Mouse (Mus musculus) heart, embryonic 16.5 days (tissue): ENCODE data around the gene Gm21981. TPM values are rescaled to one million over a fixed set of nuclear protein-coding genes. Genes with fewer than 3 reads are reported as not detected.
"Not testable (repeated sequence)": the region's sequence is repeated elsewhere in the genome, so short reads cannot be mapped to it uniquely, and the experiment has no call there.

Source experiments
- ATAC-seq: fragments of 200-750 bp; cut with Nextera tagmentation; replicated peaks from 2 replicates; pipeline ENCODE4 v1.8.0; 2017; ENCODE audit warnings: moderate number of reproducible peaks; ENCODE audit not compliant: insufficient read depth, low FRiP score; ENCODE audit errors: extremely low read depth
- H3K27ac ChIP-seq: fragments of 300-500 bp; sonication (generic); 2 replicates; pipeline ENCODE4 v1.5.1; 2014; ENCODE audit warnings: mild to moderate bottlenecking, low read length, control low read depth, moderate library complexity
- H3K27me3 ChIP-seq: fragments of 300-500 bp; sonication (generic); 2 replicates; pipeline ENCODE4 v1.6.1; 2014; ENCODE audit warnings: low read length, mixed read lengths; ENCODE audit not compliant: control insufficient read depth, insufficient read depth
- H3K36me3 ChIP-seq: fragments of 300-500 bp; sonication (generic); 2 replicates; pipeline ENCODE4 v1.6.1; 2014; ENCODE audit not compliant: control insufficient read depth, insufficient read depth
- H3K4me1 ChIP-seq: fragments of 300-500 bp; sonication (generic); 2 replicates; pipeline ENCODE4 v1.6.1; 2014; ENCODE audit warnings: low read length, mixed read lengths; ENCODE audit not compliant: control insufficient read depth, insufficient read depth
- H3K4me2 ChIP-seq: fragments of 300-500 bp; sonication (generic); 2 replicates; pipeline ENCODE4 v1.6.1; 2014; ENCODE audit warnings: low read depth, mild to moderate bottlenecking, control low read depth, low read length
- H3K4me3 ChIP-seq: fragments of 300-500 bp; sonication (generic); 2 replicates; pipeline ENCODE4 v1.5.1; 2014; ENCODE audit warnings: mild to moderate bottlenecking, control low read depth, low read length
- H3K9ac ChIP-seq: fragments of 300-500 bp; sonication (generic); 2 replicates; pipeline ENCODE4 v1.6.1; 2014; ENCODE audit warnings: low read length, control low read depth
- H3K9me3 ChIP-seq: fragments of 300-500 bp; sonication (generic); replicated peaks from 2 replicates; pipeline ENCODE4 v1.6.1; 2016; ENCODE audit warnings: low read length; ENCODE audit not compliant: control insufficient read depth
- whole genome bisulfite sequencing: fragments of 180-500 bp; shearing (Covaris S2); extraction: QIAGEN DNeasy Blood & Tissue Kit; methylation state at CpG from one replicate; pipeline ENCODE4 v1.1.7; 2014; 5-methylcytosine and 5-hydroxymethylcytosine counted together
- polyA plus RNA-seq: library from polyadenylated mRNA; unstranded; fragments of >200 nt; fragmentation: Nextera tagmentation; extraction: Ambion mirVana; gene quantifications from 2 replicates; pipeline ENCODE4 v1.2.1, GENCODE M21; 2015

Gene Gm21981
- polyA plus RNA-seq, 1 experiment from 2014 or later: 0.39 TPM

- Histone ChIP-seq H3K9me3 (no peaks in the 10 kb centered on the region), H3K4me3 (no peak overlapping the region), H3K27me3 (no peaks in the 10 kb centered on the region), H3K36me3 (no peaks in the 10 kb centered on the region), H3K9ac (no peak overlapping the region), H3K4me1 (no peaks in the 10 kb centered on the region), H3K4me2 (no peak overlapping the region), H3K27ac (no peak overlapping the region)
- ATAC-seq: no peak
- WGBS: 81% methylated on average over 3 of the region's 3 CpGs
Measured at GRCm38 (mm10) chr17:47658741-47659243, 35.5 kb downstream of the Gm21981 start.

GRCm38 (mm10) chr17:47657901-47658300, 36.4 kb downstream of the Gm21981 start:
- Histone ChIP-seq H3K4me1 (no peaks in the 10 kb centered on the region), H3K9ac (no peak overlapping the region), H3K4me2 (no peak overlapping the region), H3K27ac (no peak overlapping the region), H3K9me3 (no peaks in the 10 kb centered on the region), H3K27me3 (no peaks in the 10 kb centered on the region), H3K4me3 (no peak overlapping the region), H3K36me3 (no peaks in the 10 kb centered on the region)
- WGBS: 75% methylated on average over 4 of the region's 4 CpGs
- no peak for ATAC-seq

- 88% methylated on average over 5 of the region's 5 CpGs for WGBS
- no peak for ATAC-seq
- Histone ChIP-seq H3K36me3 (no peaks in the 10 kb centered on the region), H3K27me3 (no peaks in the 10 kb centered on the region), H3K4me2 (no peak overlapping the region), H3K4me3 (no peak overlapping the region), H3K9me3 (no peaks in the 10 kb centered on the region), H3K27ac (no peak overlapping the region), H3K9ac (no peak overlapping the region), H3K4me1 (no peaks in the 10 kb centered on the region)
Measured at GRCm38 (mm10) chr17:47655697-47656096, 38.6 kb downstream of the Gm21981 start.

- not testable (repeated sequence) for H3K36me3 ChIP-seq, H3K4me2 ChIP-seq, ATAC-seq, H3K9ac ChIP-seq, H3K27ac ChIP-seq, H3K27me3 ChIP-seq, H3K4me1 ChIP-seq, H3K9me3 ChIP-seq, H3K4me3 ChIP-seq
- WGBS: 90% methylated on average over 8 of the region's 8 CpGs
Measured at GRCm38 (mm10) chr17:47654346-47654745, 39.9 kb downstream of the Gm21981 start.

- Histone ChIP-seq H3K27me3 (no peaks in the 10 kb centered on the region), H3K27ac (no peak overlapping the region), H3K4me3 (no peak overlapping the region), H3K9ac (no peak overlapping the region), H3K4me2 (no peak overlapping the region), H3K4me1 (no peaks in the 10 kb centered on the region), H3K36me3 (no peaks in the 10 kb centered on the region), H3K9me3 (no peaks in the 10 kb centered on the region)
- WGBS: 93% methylated on average over 2 of the region's 2 CpGs
- no peak for ATAC-seq
Measured at GRCm38 (mm10) chr17:47651953-47652352, 42.3 kb downstream of the Gm21981 start.

DNA sequence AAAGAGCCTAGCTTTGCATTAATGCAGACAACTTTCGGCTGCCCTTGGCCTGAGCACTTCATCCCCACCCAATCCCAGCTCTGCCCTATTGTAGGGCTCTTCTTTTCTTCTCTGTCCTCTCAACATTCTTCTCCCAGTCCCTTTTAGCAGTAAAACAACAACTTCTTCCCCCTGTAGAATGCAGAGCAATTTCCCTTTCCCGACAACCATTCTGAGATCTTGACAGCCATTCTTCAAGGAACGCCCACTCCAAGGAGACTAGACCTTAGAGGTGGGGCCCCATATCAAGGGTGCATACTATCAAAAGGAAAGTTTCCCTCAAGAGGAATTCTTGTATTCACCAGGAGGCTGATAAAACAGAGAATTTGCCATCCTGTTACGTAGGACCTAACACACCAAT, 45.3 kb downstream of the Gm21981 start:
- Histone ChIP-seq H3K27me3 (no peaks in the 10 kb centered on the region), H3K4me3 (no peak overlapping the region), H3K4me1 (no peaks in the 10 kb centered on the region), H3K27ac (no peak overlapping the region), H3K9me3 (no peaks in the 10 kb centered on the region), H3K36me3 (no peaks in the 10 kb centered on the region), H3K4me2 (no peak overlapping the region), H3K9ac (no peak overlapping the region)
- 69% methylated on average over 4 of the region's 4 CpGs for WGBS
- no peak for ATAC-seq

GRCm38 (mm10) chr17:47646683-47647082, 47.6 kb downstream of the Gm21981 start:
- Histone ChIP-seq H3K9ac (no peak overlapping the region), H3K27ac (no peak overlapping the region), H3K36me3 (no peaks in the 10 kb centered on the region), H3K9me3 (no peaks in the 10 kb centered on the region), H3K4me2 (no peak overlapping the region), H3K4me1 (no peaks in the 10 kb centered on the region), H3K4me3 (no peak overlapping the region), H3K27me3 (no peaks in the 10 kb centered on the region)
- WGBS: 86% methylated on average over 1 of the region's 1 CpGs
- ATAC-seq: no peak

DNA sequence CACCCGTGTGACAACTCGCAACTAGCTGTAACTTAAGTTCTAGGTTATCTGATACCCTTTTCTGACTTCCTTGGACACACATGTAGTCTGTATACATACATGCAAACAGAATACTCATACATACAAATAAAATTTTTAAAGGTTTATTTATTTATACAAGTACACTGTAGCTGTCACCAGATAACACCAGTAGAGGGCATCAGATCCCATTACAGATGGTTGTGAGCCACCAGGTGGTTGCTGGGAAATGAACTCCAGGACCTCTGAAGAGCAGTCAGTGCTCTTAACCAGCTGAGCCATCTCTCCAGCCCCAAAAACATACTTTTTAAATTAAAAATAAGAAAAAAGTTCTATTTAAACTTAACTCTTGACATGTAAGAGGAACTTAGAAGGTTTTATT, 51.3 kb downstream of the Gm21981 start:
- Histone ChIP-seq H3K36me3 (no peaks in the 10 kb centered on the region), H3K27ac (no peak overlapping the region), H3K9me3 (no peaks in the 10 kb centered on the region), H3K27me3 (no peaks in the 10 kb centered on the region), H3K4me3 (no peak overlapping the region), H3K9ac (no peak overlapping the region), H3K4me1 (no peaks in the 10 kb centered on the region), H3K4me2 (no peak overlapping the region)
- 82% methylated on average over 2 of the region's 2 CpGs for WGBS
- no peak for ATAC-seq
